Mouse (Mus musculus): ENCODE measurements around the gene Gm21882. TPM values are rescaled to one million over a fixed set of nuclear protein-coding genes. Genes with fewer than 3 reads are reported as not detected.
"Not testable (repeated sequence)": the region's sequence is repeated elsewhere in the genome, so short reads cannot be mapped to it uniquely, and the experiment has no call there.

Gene Gm21882
- total RNA-seq (2021) = not detected
- long read RNA-seq = 0 reads

- not testable (repeated sequence) for DNase-seq (ENCODE audit: low spot score in 2 of 2)
Measured at GRCm38 (mm10) chrY:40381423-40381822, at the start of gene Gm21882. Gene Gm21882, minus strand, starts transcription at chrY:40381523.

Other genes starting within 250 kb of the Gm21882 start
- gene Gm21865, start 64.6 kb downstream of the Gm21882 start, total RNA-seq (2021) = not detected